Mouse (Mus musculus): ENCODE results near the gene Prkar2b.

Prkar2b gene
- long read RNA-seq, experiment 1, transcript Prkar2b-201 (12 exons, 1,657 nt): minor isoform, 9 of 129 reads
- long read RNA-seq, experiment 1, transcript Prkar2b-202 (11 exons, 3,378 nt): major isoform, 86 of 129 reads
- long read RNA-seq, experiment 1, partial matches to known transcripts: 12 of 129 reads
- long read RNA-seq, experiment 1, other reads (novel, unspliced or antisense): 22 of 129 reads
- long read RNA-seq, experiment 2, transcript Prkar2b-202 (11 exons, 3,378 nt): major isoform, 268 of 429 reads
- long read RNA-seq, experiment 2, transcript Prkar2b-201 (12 exons, 1,657 nt): minor isoform, 33 of 429 reads
- long read RNA-seq, experiment 2, partial matches to known transcripts: 70 of 429 reads
- long read RNA-seq, experiment 2, other reads (novel, unspliced or antisense): 57 of 429 reads

- intact Hi-C loops (cut with DNase I): loop anchor here (5.0 kb wide), 1 partner anchor 81 kb away; no protein-coding TSS in a partner anchor
Observed at GRCm38 (mm10) chr12:32061090-32061930, at the start of gene Prkar2b. TSS of gene Prkar2b (minus strand) at chr12:32061296.

- intact Hi-C loops (cut with DNase I): no loop called here
Observed at GRCm38 (mm10) chr12:32109201-32109600, 48.1 kb upstream of the Prkar2b start.

DNA sequence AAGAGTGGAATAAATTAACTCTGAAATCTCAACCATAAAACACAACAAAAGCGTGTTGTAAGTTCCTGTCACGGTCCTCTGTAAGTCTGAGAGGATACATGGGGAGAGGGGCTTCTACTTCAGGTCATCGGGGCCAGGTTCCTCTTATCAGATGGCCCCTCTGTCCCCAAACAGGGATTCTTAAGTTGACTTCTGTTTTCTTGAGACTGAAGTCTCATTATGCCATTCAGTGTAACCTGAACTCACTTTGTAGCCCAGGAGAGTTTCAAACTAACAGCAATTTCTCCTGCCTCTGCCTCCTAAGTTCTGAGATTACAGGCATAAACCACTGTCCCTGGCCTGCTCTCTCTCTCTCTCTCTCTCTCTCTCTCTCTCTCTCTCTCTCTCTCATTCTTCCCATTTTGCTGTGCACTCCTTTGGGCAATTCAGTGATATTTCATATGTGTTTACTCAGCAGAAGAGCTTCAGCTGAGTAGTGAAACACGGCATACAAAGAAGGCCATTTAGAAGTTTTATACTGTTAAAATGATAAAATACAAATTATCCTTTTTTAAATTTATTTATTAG, 43.9 kb upstream of the Prkar2b start:
- intact Hi-C loops (cut with DNase I): no loop called here

DNA sequence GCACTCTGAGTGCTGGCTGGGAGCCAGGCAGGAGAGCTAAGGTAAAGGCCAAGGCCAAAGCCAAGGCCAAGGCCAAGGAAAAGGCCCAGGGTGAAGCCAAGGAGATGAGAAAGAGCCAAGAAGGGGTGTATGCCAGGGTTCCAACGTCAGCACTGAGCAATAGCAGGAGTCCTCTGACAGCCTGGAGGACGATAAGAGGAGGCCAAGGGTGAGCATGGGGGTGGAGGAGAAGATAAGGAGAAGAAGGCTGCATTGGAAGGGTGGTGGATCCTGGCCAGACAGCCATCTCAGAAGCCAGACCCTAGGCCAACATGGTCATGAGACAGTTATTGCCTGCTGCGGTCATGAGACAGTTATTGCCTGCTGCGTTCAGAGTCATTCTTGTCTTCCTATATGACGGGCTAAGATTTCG, 43.4 kb upstream of the Prkar2b start:
- intact Hi-C loops (cut with DNase I): no loop called here

GRCm38 (mm10) chr12:32101306-32101705, 40.2 kb upstream of the Prkar2b start:
- intact Hi-C loops (cut with DNase I): no loop called here

GRCm38 (mm10) chr12:32099686-32100206, 38.6 kb upstream of the Prkar2b start:
- intact Hi-C loops (cut with DNase I): no loop called here

- intact Hi-C loops (cut with DNase I): no loop called here
Observed at GRCm38 (mm10) chr12:32098596-32098995, 37.5 kb upstream of the Prkar2b start.

- intact Hi-C loops (cut with DNase I): no loop called here
Observed at GRCm38 (mm10) chr12:32097107-32097506, 36.0 kb upstream of the Prkar2b start.

DNA sequence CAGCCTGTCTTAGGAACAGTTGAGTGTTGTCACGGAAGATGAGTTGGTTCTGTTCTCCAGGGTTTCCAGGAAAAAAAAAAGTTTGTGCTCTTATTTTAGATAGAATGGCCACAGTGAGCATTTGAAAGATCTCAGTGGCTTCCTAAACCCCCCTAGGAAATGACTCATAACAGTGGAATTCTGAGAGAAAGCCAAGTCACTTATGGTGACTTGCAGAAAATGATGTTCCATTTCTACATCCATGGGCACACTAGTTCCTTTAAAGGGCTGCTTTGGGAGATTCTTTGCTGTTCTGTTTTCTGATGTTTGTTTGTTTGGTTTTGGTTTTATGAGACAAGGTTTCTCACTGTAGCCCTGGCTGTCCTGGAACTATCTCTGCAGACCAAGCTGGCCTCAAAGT, 34.1 kb upstream of the Prkar2b start:
- intact Hi-C loops (cut with DNase I): no loop called here

DNA sequence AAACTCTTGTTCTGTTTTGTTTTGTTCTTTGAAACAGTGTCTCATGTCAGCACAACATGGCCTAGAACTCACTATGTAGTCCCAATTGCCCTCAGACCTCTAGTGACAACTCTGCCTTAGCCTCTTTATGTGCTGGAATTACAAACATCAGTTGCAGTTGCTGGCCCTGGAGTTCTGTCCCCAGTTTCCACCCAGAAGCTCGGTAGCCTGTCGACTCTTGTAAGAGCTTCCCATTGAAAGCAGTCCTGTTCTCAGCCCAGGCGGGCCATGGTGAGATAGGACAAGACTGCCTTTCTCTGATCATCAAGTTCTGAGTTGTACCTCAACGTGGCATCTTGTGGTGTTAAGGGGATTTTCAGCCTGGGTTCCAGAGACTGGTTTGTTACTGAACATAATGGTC, 31.4 kb upstream of the Prkar2b start:
- intact Hi-C loops (cut with DNase I): no loop called here

DNA sequence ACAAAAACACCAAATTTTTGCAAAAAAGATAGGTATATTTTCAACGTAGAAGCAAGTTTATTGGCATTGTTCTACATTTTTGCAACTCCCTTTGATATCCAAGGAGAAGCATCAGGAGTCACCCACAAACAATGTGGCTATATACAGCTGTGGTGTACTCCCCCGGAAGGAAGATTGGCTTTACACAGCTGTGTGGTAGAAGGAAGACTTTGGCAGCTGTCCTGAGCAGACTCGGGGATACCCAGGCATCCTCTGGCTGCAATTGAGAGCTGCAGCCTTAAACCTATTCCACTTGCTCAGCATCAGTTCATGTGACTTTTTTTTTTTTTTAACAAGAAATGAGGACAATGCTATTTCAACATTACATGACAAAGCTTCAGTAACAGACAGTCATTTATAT, 27.5 kb upstream of the Prkar2b start:
- intact Hi-C loops (cut with DNase I): no loop called here

DNA sequence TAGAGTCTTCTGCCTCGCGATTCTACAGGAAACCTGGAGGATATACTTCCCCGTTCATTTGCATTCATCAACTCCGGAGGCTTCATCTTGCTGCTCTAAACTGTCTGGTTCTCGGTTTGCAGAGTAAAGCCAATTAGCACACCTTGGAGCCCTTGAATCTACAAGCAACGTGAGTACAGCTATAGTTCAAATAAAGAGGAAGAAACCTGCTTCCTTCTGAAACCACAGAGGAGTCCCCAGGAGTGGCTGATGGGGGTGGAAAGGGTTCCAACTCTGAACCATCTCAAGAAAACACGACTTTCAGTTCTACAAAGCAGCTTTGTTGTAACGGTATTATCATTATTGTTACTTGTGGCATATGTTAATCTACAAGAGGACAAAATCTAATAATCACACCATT, 26.2 kb upstream of the Prkar2b start:
- intact Hi-C loops (cut with DNase I): no loop called here

GRCm38 (mm10) chr12:32086874-32087273, 25.8 kb upstream of the Prkar2b start:
- intact Hi-C loops (cut with DNase I): no loop called here

DNA sequence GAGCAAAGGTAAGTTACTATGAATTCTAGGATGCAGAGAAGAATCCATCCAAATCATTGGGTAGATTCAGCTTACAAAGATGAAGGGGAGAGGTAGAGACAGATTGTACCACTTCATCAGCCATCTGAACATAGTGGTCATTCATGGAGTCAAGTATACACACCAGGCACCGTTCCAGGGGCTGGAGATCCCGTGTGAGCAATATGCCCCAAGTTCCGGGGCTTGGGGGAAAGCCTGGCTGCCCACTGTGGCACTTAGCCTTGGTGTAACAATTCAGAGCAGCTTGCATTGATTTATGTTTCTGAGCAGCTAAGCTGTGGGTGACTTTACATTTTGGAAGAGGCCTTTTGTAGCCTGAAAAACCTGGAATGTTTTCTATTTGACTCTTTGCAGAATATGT, 24.8 kb upstream of the Prkar2b start:
- intact Hi-C loops (cut with DNase I): no loop called here

DNA sequence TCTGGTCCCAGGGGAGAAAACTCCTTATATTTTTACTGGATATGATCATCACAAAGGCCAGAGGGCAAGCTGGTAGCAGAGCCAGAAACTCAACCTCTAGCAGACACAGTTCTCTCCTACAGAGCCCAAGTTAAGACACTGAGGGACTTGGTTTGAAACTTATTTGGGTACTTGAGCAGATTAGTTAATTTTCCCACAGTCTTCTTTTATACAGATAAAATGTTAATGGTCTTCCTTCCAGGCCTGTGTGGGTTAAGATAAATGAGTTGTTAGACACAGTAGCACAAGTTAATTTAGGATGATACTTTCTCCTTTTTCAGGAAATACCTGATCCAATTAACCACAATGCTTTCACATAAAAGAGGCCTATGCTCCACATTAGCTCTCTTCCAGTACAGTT, 24.1 kb upstream of the Prkar2b start:
- intact Hi-C loops (cut with DNase I): no loop called here

DNA sequence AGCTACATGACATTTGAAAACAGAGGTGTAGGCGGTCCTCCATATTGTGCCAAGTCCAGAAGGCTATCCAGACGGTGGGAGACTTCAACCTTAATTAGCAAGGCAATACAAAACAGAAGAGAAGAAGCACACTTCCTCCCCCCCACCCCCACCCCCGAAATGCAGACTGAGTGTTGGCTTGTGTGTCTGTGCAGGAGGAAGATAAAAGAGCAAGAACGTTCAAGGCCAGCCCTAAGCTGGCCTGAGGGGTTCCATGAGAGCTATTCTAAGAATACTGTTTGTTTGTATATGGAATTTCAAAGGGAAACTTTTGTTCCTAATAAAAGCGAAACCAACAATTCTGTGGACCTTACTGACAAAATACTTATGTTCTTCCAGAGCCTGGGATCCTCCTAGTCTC, 23.5 kb upstream of the Prkar2b start:
- intact Hi-C loops (cut with DNase I): no loop called here

DNA sequence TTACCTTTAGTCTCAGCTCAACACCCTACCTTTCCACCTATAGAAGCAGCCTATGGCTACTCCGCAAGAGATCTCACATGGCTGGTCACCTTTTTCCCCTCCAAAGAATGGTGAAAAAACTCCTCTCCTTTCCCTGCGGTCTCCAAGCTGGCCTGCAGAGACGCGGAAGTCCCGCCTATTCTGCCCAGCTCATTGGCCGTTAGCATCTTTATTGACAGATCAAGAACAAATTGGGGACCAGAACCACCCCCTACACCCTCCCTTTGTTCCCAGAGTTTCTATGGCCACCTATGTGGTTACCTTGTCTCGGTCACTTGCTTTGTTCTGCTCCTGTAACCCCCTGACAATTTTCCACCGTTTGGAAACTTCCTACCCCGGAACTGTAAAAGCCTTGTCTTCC, 19.6 kb upstream of the Prkar2b start:
- intact Hi-C loops (cut with DNase I): no loop called here

GRCm38 (mm10) chr12:32077403-32077802, 16.3 kb upstream of the Prkar2b start:
- intact Hi-C loops (cut with DNase I): no loop called here

DNA sequence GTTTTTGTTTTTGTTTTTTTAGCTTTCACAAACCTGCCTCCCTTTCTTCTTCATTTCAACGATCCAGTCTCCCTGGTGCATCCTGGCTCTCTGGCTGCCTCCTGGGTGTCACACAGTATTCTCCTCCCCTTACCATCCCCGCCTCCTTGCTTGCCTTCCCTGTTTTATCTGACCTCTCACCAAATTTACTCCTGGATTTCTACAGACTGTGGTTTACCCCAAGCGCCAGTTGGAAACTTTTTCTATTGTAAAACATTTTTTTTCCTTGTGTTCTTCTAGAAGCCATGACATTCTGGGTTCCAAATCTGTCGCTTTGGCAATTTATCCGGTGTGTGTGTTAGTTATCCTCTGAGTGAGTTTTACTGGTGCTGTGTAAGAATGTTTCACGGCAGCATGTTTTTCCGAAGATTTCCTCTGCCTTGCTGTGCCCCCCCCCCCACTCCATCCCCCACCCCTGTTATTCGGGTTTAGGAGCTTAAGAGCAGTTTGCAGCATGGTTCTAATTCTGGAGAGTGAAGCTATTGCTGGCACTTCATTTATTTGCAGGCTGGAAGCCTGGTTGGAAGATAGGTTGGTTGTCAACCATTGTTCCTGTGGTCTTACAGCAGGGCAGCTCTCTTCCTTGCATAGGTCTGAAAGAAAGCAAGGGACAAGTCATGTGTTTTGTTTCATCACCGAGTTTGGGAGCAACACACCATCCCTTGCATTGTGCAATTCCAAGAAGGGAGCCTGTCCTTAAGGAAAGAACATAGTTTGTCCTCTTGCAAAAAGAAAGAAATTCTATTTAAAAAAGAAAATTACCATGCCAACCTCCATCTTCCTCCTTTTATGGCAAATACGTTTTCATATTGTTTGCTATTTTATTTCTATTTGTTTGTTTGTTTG, 15.0 kb upstream of the Prkar2b start:
- intact Hi-C loops (cut with DNase I): no loop called here

DNA sequence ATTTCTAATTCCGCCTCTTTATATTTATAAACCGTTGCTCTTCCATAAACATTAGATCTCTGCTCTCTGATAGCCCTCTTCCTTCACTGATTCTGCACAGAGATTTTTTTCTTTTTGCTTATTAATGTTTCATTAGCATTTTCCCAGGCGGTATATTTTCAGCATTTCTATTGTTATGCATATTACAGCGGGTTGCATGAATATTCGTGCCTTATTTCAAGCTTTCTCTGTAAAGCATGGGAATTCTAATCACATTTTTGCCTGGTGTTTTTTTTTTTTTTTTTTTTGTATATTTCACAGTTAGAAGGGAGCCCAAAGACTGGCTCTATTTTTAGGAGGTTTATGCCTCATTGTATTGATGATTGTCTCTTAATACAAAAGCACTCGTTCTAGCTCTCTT, 13.2 kb upstream of the Prkar2b start:
- intact Hi-C loops (cut with DNase I): no loop called here

DNA sequence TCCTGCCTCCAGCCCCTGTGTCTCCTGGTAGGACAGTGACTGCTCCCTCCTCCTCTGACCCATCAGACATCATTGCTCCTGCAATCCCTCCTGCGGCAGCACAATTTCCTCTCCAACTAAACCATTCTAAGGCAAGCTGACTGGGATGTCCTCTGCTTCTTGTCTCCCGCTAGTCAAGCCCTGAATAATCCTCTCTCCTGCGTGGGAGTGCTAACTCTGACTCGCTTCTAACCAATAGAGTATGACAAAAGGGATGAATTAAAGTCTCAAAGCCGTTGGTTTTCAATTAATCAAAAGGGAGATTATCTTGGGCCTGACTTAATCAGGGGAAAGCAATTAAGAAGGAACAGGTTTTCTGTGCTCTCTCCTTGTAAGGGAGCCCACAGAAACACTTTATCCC, 4.9 kb upstream of the Prkar2b start:
- intact Hi-C loops (cut with DNase I): no loop called here
